Mouse (Mus musculus): ENCODE measurements around the gene Cebpb.

- TF ChIP-seq CTCF (IDR thresholded peaks at IDR 0.05; ENCODE audit: low read depth, low read length) (no peak), POLR2A (IDR thresholded peaks at IDR 0.05; ENCODE audit: borderline replicate concordance, low read depth, low read length) (no peak)
Observed at GRCm38 (mm10) chr2:167701472-167701871, 12.8 kb downstream of the Cebpb start.
